Mouse (Mus musculus): Measurements from ENCODE around the gene Ift81. TPM values are rescaled to one million over a fixed set of nuclear protein-coding genes. Genes with fewer than 3 reads are reported as not detected.

Gene Ift81
- polyA plus RNA-seq, 1 experiment from 2014 or later = 23.8 TPM

DNA sequence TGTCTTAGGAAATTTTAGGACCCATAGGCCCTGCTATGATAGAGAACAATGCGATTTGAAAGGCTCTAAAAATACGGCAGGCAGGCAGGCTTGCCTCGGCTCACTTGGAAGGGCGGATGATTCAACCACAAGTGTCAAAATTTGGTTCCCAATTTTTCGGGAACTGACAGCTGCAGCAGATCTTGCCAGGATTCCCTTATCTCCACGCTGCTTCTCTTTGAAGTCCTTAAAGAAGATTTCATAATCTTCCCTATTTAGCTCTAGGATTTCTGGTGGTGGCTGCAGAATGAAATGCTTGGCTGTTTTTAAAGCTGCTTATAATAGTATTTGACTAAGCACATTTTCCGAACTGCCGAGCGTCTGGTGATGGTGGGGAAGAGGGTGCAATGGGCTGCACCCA is 28.8 kb downstream of the Ift81 start:
- peaks cover 46% of the 10 kb centered on the region for H3K36me3 ChIP-seq
- 0 out of 2 replicates have a peak, but pooled peaks cover 3% of the 10 kb centered on the region for H3K9me3 ChIP-seq
- no peak overlapping the region for H3K4me2 ChIP-seq
- H3K27me3 ChIP-seq (replicated peaks) = no peaks in the 10 kb centered on the region
- H3K4me3 ChIP-seq = no peak overlapping the region
- H3K27ac ChIP-seq (replicated peaks) = 0 out of 2 replicates have a peak overlapping the region, but pooled peaks have one; percentile 32
- H3K4me1 ChIP-seq = peaks cover 9% of the 10 kb centered on the region
- ATAC-seq (ENCODE audit: extremely low read depth, insufficient number of reproducible peaks, low FRiP score, low TSS enrichment) = no peak
- 64% methylated on average over 9 of the region's 9 CpGs for WGBS
- H3K9ac ChIP-seq = no peak overlapping the region

DNA sequence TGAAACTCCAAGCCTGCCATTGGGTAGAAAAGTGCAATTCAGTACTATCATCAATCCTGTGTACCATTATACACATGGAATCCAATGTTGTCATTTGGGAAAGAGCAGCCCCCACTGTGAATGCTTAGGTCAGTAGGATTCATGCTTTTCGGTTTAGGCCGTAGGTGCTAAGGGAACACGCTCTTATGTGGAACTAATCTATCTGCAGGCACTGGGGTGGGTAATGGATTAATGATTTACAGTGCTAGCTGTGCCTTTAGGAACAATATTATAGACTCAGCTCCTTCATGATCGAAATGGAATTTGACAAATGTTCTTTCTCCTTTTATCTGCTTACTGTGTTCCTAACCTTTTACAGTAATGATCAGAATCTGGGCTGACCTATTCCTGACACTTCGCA is 30.2 kb downstream of the Ift81 start:
- H3K27me3 ChIP-seq (replicated peaks) = no peaks in the 10 kb centered on the region
- H3K9ac ChIP-seq = no peak overlapping the region
- no peak overlapping the region for H3K27ac ChIP-seq (replicated peaks)
- H3K4me1 ChIP-seq = peaks cover 9% of the 10 kb centered on the region
- 0 out of 2 replicates have a peak, but pooled peaks cover 4% of the 10 kb centered on the region for H3K9me3 ChIP-seq
- H3K4me3 ChIP-seq = no peak overlapping the region
- peaks cover 47% of the 10 kb centered on the region for H3K36me3 ChIP-seq
- WGBS = 86% methylated on average over 5 of the region's 5 CpGs
- no peak overlapping the region for H3K4me2 ChIP-seq
- no peak for ATAC-seq (ENCODE audit: extremely low read depth, insufficient number of reproducible peaks, low FRiP score, low TSS enrichment)

DNA sequence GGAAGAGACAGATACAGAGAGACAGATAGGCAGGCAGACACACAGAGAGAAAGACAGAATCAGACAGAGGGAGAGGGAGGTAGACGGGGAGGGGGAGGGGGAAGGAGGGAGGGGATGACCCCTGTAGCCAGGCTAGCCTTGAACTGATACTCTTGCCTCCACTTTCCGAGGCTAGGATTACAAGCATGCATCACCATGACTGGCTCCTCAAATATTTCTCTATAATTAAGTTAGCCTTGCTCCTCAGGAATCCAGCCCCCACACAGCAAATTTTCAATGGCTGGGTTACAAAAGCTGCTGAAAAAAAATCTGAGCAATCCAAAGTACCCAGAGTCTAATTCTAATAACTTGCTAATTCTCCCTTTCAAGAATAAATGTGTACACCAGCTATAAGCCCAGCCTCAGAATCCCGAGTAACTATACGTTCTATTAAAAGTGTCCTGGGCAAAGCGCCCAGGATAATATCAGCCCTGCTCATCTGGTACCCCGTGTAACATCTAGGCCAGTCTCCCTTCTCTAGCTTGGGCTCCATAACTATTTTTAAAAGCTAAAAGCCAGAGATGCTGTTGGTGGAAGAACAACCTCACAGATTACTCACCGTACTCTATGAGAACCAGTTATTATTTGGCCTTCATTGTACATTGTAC is 37.5 kb downstream of the Ift81 start:
- Histone ChIP-seq H3K9ac (peak overlapping the region; percentile 7; the same call in 1 of the 2 replicates), H3K27ac (replicated peaks) (peak overlapping the region; percentile 71), H3K36me3 (peaks cover 32% of the 10 kb centered on the region), H3K4me2 (no peak overlapping the region), H3K4me1 (peaks cover 27% of the 10 kb centered on the region), H3K4me3 (no peak overlapping the region), H3K27me3 (replicated peaks) (no peaks in the 10 kb centered on the region), H3K9me3 (0 out of 2 replicates have a peak, but pooled peaks cover 4% of the 10 kb centered on the region)
- ATAC-seq (ENCODE audit: extremely low read depth, insufficient number of reproducible peaks, low FRiP score, low TSS enrichment) = no peak
- 41% methylated on average over 7 of the region's 7 CpGs for WGBS

DNA sequence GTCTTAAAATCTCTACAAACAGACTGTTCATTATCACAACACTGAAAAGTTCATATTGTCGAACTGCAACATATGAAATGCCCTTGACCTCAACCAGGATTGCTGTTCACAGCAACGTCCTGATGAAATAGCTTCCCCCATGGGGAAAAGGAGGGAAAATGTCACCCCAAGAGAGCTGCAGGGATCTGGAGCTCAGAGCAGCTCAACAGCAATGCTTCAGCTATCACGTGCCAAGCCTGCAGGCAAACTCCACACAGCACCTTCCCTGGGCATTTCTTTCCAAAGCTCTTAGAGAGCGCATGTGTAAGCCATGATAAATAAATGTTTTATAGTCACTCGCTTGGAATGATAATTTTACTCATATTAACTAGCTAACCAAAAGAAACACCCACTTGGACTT is 42.3 kb downstream of the Ift81 start:
- ATAC-seq (ENCODE audit: extremely low read depth, insufficient number of reproducible peaks, low FRiP score, low TSS enrichment) = no peak
- peak overlapping the region; percentile 53 for H3K27ac ChIP-seq (replicated peaks)
- H3K36me3 ChIP-seq = peaks cover 22% of the 10 kb centered on the region
- H3K27me3 ChIP-seq (replicated peaks) = no peaks in the 10 kb centered on the region
- H3K9ac ChIP-seq = no peak overlapping the region
- peaks cover 40% of the 10 kb centered on the region for H3K4me1 ChIP-seq
- H3K4me2 ChIP-seq = no peak overlapping the region
- WGBS = 54% methylated on average over 5 of the region's 5 CpGs
- no peaks in the 10 kb centered on the region for H3K9me3 ChIP-seq
- H3K4me3 ChIP-seq = no peak overlapping the region

DNA sequence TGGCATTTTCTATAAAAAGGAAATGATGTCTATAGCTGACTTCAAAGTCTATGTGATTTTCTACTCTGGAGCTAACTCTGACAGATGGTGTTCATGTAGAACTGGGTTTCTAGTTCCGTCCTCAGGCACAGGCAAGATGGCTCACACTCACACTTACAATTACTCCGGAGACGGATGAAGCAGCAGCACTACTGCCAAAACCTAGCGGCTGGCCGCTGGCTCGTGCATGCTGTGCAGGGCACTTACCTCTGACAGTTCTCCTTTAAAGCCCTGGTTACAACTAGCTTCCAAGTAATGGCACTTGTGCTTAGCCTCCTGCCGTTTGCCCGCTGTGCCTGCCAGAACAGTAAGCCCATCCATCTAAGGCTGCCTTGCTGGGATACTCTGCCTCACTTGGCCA is 47.7 kb downstream of the Ift81 start:
- no peak for ATAC-seq (ENCODE audit: extremely low read depth, insufficient number of reproducible peaks, low FRiP score, low TSS enrichment)
- Histone ChIP-seq H3K27ac (replicated peaks) (peak overlapping the region; percentile 28; the same call in 1 of the 2 replicates), H3K4me3 (no peak overlapping the region), H3K36me3 (peaks cover 49% of the 10 kb centered on the region), H3K9me3 (no peaks in the 10 kb centered on the region), H3K4me1 (peaks cover 22% of the 10 kb centered on the region), H3K9ac (no peak overlapping the region), H3K27me3 (replicated peaks) (no peaks in the 10 kb centered on the region), H3K4me2 (no peak overlapping the region)
- WGBS = 62% methylated on average over 8 of the region's 8 CpGs

DNA sequence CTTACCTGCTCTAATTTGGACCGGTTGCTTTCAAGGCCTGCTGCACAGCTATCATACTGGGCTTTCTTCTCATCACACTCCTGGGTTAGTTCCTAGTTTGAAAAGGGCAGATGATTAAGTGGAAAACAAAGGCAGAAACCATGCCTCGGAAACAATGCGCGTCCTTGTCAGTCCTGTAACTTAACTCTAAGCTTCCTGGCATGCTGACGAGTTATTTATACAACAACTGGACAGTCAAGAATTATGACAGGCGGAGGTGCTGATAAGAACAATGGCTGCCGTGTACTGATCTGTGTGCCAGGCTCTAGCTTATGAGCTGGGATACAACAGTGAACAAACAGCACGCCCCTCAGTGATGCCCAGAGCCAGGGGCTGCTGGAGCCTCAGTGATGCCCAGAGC is 53.7 kb downstream of the Ift81 start:
- peak overlapping the region; percentile 45 for H3K4me2 ChIP-seq
- peak overlapping the region; percentile 89 for H3K27ac ChIP-seq (replicated peaks)
- WGBS = 29% methylated on average over 8 of the region's 8 CpGs
- H3K9ac ChIP-seq = peak overlapping the region; percentile 58
- peaks cover 50% of the 10 kb centered on the region for H3K36me3 ChIP-seq
- ATAC-seq (ENCODE audit: extremely low read depth, insufficient number of reproducible peaks, low FRiP score, low TSS enrichment) = no peak
- no peak overlapping the region for H3K4me3 ChIP-seq
- no peaks in the 10 kb centered on the region for H3K27me3 ChIP-seq (replicated peaks)
- H3K4me1 ChIP-seq = peaks cover 32% of the 10 kb centered on the region
- no peaks in the 10 kb centered on the region for H3K9me3 ChIP-seq

DNA sequence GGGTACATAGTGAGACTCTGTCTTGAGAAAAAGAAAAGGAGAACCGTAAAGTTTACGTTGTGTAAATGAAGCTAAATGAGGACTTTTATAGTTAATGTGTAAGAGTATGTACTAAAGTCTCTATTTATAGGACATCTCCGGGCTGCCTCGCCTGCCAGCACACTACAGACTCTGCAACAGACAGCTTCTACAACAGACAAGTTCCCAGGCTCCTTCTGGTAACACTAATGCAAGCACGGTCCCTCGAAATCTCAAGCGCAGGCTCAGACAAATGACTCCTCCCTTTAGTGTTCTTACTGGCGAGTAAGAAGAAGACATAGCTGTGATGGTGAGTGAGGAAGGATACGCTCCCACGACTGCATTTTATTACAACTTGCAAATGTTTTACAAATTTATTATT is 56.2 kb downstream of the Ift81 start:
- no peak for ATAC-seq (ENCODE audit: extremely low read depth, insufficient number of reproducible peaks, low FRiP score, low TSS enrichment)
- 57% methylated on average over 10 of the region's 10 CpGs for WGBS
- H3K4me3 ChIP-seq = no peak overlapping the region
- no peaks in the 10 kb centered on the region for H3K27me3 ChIP-seq (replicated peaks)
- H3K36me3 ChIP-seq = peaks cover 35% of the 10 kb centered on the region
- H3K9me3 ChIP-seq = no peaks in the 10 kb centered on the region
- no peak overlapping the region for H3K9ac ChIP-seq
- H3K4me2 ChIP-seq = no peak overlapping the region
- peaks cover 35% of the 10 kb centered on the region for H3K4me1 ChIP-seq
- peak overlapping the region; percentile 71 for H3K27ac ChIP-seq (replicated peaks)

DNA sequence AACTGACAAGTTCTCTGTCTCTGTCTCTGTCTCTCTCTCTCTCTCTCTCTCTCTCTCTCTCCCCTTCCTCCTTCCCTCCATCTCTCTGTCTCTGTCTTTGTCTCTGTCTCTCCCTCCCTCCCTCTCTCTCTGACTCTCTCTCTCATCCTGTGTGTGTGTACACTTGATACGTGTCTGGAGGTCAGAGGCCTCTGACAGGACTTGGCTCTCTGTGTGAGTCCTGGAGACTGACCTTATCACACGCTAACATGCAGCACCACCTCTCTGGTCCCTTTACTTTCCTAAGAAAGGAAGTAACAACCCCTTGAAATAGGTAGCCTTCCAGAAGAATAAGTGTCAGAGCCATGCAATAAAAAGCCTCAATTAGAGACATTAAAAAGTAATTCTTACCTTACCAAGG is 59.2 kb downstream of the Ift81 start:
- no peaks in the 10 kb centered on the region for H3K27me3 ChIP-seq (replicated peaks)
- no peak overlapping the region for H3K4me2 ChIP-seq
- H3K4me3 ChIP-seq = no peak overlapping the region
- H3K27ac ChIP-seq (replicated peaks) = no peak overlapping the region
- peaks cover 44% of the 10 kb centered on the region for H3K36me3 ChIP-seq
- no peak overlapping the region for H3K9ac ChIP-seq
- ATAC-seq (ENCODE audit: extremely low read depth, insufficient number of reproducible peaks, low FRiP score, low TSS enrichment) = no peak
- WGBS = 38% methylated on average over 2 of the region's 2 CpGs
- H3K9me3 ChIP-seq = no peaks in the 10 kb centered on the region
- H3K4me1 ChIP-seq = peaks cover 22% of the 10 kb centered on the region

DNA sequence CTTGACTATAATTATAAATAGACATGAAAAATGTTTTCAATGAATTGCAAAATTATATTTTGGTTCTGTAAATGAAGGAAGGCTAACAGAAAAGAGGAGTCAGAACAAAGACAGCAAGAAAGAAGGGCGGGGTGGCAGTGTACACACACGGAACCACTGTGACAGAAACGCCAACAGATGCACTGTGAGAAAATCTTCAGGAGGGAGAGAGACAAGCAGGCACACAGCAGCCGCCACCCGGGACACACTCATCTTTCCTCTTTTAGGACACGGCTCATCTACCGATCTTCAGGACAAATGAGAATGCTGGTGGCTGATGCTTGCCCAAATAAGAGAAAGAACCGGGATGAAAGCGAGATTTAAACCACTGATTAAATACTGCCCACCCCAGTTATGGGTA is 61.7 kb downstream of the Ift81 start:
- Histone ChIP-seq H3K4me2 (no peak overlapping the region), H3K4me3 (no peak overlapping the region), H3K27ac (replicated peaks) (no peak overlapping the region), H3K4me1 (peaks cover 33% of the 10 kb centered on the region), H3K9me3 (no peaks in the 10 kb centered on the region), H3K9ac (no peak overlapping the region), H3K36me3 (peaks cover 20% of the 10 kb centered on the region), H3K27me3 (replicated peaks) (no peaks in the 10 kb centered on the region)
- WGBS = 72% methylated on average over 9 of the region's 9 CpGs
- ATAC-seq (ENCODE audit: extremely low read depth, insufficient number of reproducible peaks, low FRiP score, low TSS enrichment) = no peak

DNA sequence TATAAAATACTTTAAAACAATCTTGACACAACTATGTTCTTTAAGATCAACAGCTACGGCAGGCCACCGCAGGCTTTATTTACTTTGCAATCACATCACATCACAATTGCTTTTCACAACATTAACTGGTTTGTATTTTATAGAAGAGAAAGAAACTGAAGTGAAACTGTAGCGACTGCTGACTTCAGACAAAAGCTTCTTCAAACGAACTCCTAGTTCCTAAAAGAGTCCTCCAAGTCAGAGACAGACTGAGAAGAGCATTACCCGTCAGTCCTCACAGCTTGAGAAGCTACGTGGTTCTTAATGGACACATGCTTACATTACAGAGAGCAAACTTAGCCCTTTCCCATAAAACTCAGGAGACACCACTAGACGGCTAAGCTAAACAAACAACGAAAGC is 63.9 kb downstream of the Ift81 start:
- 71% methylated on average over 8 of the region's 8 CpGs for WGBS
- Histone ChIP-seq H3K4me2 (0 out of 2 replicates have a peak overlapping the region, but pooled peaks have one; percentile 2), H3K9ac (no peak overlapping the region), H3K36me3 (peaks cover 16% of the 10 kb centered on the region), H3K27ac (replicated peaks) (0 out of 2 replicates have a peak overlapping the region, but pooled peaks have one; percentile 24), H3K9me3 (no peaks in the 10 kb centered on the region), H3K27me3 (replicated peaks) (no peaks in the 10 kb centered on the region), H3K4me3 (no peak overlapping the region), H3K4me1 (peaks cover 38% of the 10 kb centered on the region)
- no peak for ATAC-seq (ENCODE audit: extremely low read depth, insufficient number of reproducible peaks, low FRiP score, low TSS enrichment)

DNA sequence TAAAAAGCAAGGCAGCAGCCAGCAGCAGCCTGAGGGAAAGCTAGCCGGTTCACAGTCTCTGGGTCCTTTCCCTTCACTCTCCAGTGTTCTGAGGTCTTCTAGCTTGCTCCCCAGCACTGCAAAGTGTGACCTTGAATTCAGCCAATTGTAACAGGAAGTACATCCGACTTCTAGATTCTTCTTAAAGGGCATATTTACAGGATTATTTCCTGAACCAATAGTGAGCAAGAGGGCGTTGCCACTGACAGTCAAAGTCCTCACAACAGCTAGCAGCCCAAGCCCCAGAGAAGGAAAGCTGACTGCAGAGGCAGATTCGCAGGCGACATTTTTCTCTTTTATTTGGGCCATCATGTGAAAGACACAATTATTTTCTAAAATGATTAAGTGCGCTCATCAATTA is 65.6 kb downstream of the Ift81 start:
- Histone ChIP-seq H3K4me2 (no peak overlapping the region), H3K9ac (peak overlapping the region; percentile 62), H3K27me3 (replicated peaks) (no peaks in the 10 kb centered on the region), H3K4me3 (no peak overlapping the region), H3K27ac (replicated peaks) (peak overlapping the region; percentile 57), H3K9me3 (no peaks in the 10 kb centered on the region), H3K36me3 (peaks cover 10% of the 10 kb centered on the region), H3K4me1 (peaks cover 41% of the 10 kb centered on the region)
- 54% methylated on average over 6 of the region's 6 CpGs for WGBS
- no peak for ATAC-seq (ENCODE audit: extremely low read depth, insufficient number of reproducible peaks, low FRiP score, low TSS enrichment)

DNA sequence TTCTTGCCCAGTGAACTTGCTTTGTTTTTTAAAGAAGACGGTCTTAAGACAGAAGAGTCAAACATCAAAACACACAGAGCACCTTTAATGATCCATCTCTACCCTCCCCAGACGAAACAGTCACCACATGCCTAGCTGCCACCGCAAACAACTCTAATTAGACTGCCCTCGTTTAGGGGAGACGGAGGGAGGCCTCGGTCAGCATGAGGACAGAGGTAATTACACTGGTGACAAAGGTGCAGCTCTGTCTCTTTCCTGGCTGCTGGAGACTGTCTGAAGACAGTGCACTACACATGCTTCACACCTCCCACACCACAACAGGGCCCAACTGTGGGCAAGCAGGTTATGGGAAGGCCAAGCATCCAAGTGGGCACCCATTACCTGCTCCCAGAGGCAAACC is 66.5 kb downstream of the Ift81 start:
- H3K9me3 ChIP-seq = no peaks in the 10 kb centered on the region
- 0 out of 2 replicates have a peak overlapping the region, but pooled peaks have one; percentile 28 for H3K9ac ChIP-seq
- H3K4me3 ChIP-seq = no peak overlapping the region
- peak overlapping the region; percentile 67 for H3K27ac ChIP-seq (replicated peaks)
- H3K4me1 ChIP-seq = peaks cover 48% of the 10 kb centered on the region
- 74% methylated on average over 6 of the region's 6 CpGs for WGBS
- H3K27me3 ChIP-seq (replicated peaks) = no peaks in the 10 kb centered on the region
- H3K36me3 ChIP-seq = peaks cover 10% of the 10 kb centered on the region
- H3K4me2 ChIP-seq = no peak overlapping the region
- ATAC-seq (ENCODE audit: extremely low read depth, insufficient number of reproducible peaks, low FRiP score, low TSS enrichment) = no peak
